Mouse (Mus musculus) liver, embryonic 14.5 days (tissue): Measurements from ENCODE around the gene Cttnbp2nl.

Source experiments
- CTCF ChIP-seq: IDR thresholded peaks from 2 replicates; pipeline ENCODE4 v1.5.1; 2016; ENCODE audit warnings: antibody characterized with exemption, low read depth, control low read depth
- EP300 ChIP-seq: IDR thresholded peaks from 2 replicates; pipeline ENCODE4 v1.6.1; 2016; ENCODE audit warnings: antibody characterized with exemption, low read depth

DNA sequence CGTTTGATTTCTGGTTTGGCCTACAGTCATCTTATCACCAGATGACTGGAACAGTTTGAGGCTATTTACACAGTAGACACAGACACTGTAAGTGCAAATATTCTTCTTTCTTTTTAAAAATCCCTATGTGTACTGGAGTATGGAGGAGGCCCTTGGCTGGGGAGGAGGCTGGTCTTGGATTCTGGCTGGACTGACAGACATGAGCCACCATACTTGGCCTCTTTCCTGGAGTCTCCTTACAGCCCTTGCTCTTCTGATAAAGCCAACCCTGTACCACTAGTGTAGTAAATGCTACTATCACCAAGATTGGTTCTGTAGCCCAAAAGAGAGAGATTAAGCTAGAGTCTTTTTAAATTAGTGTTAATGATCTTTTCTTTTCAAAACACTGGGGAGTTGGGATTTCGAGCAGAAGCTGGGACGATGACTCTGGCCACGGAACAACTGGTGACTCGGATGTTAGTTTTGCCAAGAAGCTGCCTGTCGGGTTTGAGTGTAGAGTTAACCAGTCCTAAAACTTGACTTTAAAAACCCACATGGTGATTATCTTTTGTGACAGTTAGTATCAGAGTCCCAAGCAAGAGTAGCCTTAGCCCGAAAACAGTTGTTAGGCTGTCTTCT is 40.1 kb downstream of the Cttnbp2nl start:
- TF ChIP-seq CTCF = no peak
- no peak for TF ChIP-seq EP300
